Mouse (Mus musculus): ENCODE data around the gene Agps. TPM values are rescaled to one million over a fixed set of nuclear protein-coding genes. Genes with fewer than 3 reads are reported as not detected.
"Not testable (repeated sequence)": the region's sequence is repeated elsewhere in the genome, so short reads cannot be mapped to it uniquely, and the experiment has no call there.

Gene Agps
- total RNA-seq, 2 experiments from 2014 or later: 44.1 to 44.8 TPM

DNA sequence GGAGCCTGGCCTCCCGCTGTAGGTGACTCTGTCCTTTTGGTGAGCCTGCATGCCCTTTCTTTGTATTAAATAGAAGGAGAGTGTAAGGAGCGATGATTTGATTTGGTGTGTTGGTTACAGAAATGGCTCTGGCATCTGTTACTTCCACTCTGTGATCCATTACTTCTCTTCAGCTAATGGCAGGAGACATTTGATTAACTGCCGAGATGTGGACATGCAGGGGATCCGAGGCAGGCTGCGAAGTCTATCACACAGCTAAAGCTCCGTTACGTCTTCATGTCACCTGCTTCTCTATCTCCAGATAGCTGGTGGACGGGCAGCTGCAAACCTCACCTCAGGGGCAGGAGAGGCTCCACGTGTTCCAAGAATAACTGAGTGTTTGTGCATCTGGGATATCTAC lies 142.2 kb downstream of the Agps start:
- intact Hi-C loops (cut with DNase I): no loop called here
- no peak for DNase-seq

DNA sequence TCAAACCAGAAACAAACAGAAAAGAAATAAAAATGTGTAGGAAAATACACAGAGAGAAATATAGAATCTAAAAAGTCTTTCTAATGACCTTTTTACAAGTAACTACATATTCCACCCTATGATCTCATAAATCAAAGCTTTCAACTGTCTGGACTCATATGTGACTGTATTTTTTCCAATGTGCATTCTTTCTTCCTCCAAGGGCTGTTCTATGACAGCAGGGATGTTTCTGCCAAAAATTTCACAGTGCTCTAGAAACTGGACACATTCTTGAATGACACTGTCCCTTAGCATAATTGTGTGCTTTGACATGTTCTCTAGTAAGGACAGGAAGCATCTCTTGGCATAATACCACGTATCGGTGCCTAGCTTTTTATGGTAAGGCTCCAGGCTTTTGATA lies 144.1 kb downstream of the Agps start:
- intact Hi-C loops (cut with DNase I); DNase-seq: not testable (repeated sequence)

DNA sequence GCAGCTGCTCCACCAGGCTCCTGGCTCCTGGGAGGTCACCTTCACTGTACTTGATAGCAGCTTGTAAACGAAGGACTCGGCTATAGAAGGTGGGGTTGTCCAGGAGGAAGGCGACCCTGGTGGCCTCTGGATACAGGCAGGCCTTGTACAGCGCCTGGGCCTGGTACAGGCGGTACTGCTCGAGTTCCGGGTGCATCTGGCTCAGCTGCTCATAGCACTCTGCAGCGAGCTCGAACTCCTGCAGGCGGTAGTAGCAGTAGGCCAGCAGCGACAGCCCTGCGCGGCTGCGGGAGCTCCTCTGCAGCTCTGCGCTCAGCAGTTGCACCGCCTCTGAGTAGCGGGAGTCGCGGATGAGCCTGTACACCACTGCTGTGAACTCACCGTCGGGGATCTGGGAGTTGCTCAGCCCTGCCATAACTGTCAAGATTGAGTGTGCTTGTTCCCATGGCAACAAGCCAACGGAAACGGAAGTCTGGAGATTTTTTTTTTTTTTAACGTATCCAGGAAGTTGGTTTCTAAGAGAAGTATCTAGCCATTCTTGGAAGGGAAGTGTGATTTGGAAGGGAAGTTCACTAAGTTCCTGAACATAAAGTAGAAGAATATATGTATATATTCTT lies 145.9 kb downstream of the Agps start, which contains the start of gene Ttc30a2:
Ttc30a2 (minus strand) TSS at position 419 of the 617 bp plus-strand sequence.
- DNase-seq: peak; percentile 58 to 80
- intact Hi-C loops (cut with DNase I): not testable (repeated sequence)

Other genes starting within 250 kb of the Agps start
- 100 to 1,000 TPM; 336 to 360 TPM for gene Hnrnpa3, start 172.9 kb upstream of the Agps start, total RNA-seq (2021)
- 10 to 100 TPM; 63.5 to 64.6 TPM for gene Nfe2l2, start 127.5 kb upstream of the Agps start, total RNA-seq (2021)
- 10 to 100 TPM; 13.6 to 14.9 TPM for gene Ttc30b, start 106.4 kb downstream of the Agps start, total RNA-seq (2021)
- gene Ttc30a2, start 146.0 kb downstream of the Agps start, total RNA-seq (2021): 1 to 10 TPM; 1.0 to 1.6 TPM
- 1 to 10 TPM; 2.7 to 3.6 TPM for gene Ttc30a1, start 149.8 kb downstream of the Agps start, total RNA-seq (2021)